In genomic region chr15:102707736-102708269, GRCm38 (mm10) we compare ENCODE assay signal across 20 mouse cellular contexts. TPM values are rescaled to one million over a fixed set of nuclear protein-coding genes. Genes with fewer than 3 reads are reported as not detected.
DNase-seq lines count a peak whose midpoint lies in the region; ATAC-seq and TF ChIP-seq lines count a peak whose summit lies in the region.
"Had no signal": no experiment of that assay in that cellular context is flagged by ENCODE, and none has a peak within 500 bp of the region (broad histone marks: within the 10 kb centered on the region; RNA-seq: fewer than 3 reads in every experiment).

No protein-coding gene starts in this region.

- no peak for TF ChIP-seq CTCF in forebrain, postnatal 0 days (IDR thresholded peaks at IDR 0.05; ENCODE audit: low read depth)
- no peak for TF ChIP-seq CTCF in heart, adult 2 months (IDR thresholded peaks at IDR 0.05)

- H3K9ac ChIP-seq in limb, embryonic 12.5 days (replicated peaks), result 0 out of 2 replicates have a peak overlapping the region, but pooled peaks have one; percentile 31
- H3K9ac ChIP-seq in forebrain, postnatal 0 days, result no peak overlapping the region
- no peak overlapping the region for H3K9ac ChIP-seq in hindbrain, embryonic 15.5 days
- H3K9ac ChIP-seq in neural tube, embryonic 15.5 days (replicated peaks), result no peak overlapping the region
- no peak overlapping the region for H3K9ac ChIP-seq in heart, adult 2 months (ENCODE audit: low read depth, low read length)
- H3K9ac ChIP-seq: embryonic facial prominence, embryonic 12.5 days; heart, embryonic 15.5 days; liver, embryonic 13.5 days; lung, embryonic 15.5 days; midbrain, embryonic 13.5 days had no signal

- no peaks in the 10 kb centered on the region for H3K79me2 ChIP-seq in heart, adult 2 months (replicated peaks; ENCODE audit: control insufficient read depth, insufficient read depth, low read length)

- no peak for ATAC-seq in limb, embryonic 12.5 days (ENCODE audit: insufficient number of reproducible peaks, insufficient read depth, low FRiP score, low TSS enrichment, low read depth)
- ATAC-seq in forebrain, postnatal 0 days, result no peak
- peak; percentile 38; the same call in 1 of the 2 replicates for ATAC-seq in hindbrain, embryonic 15.5 days (ENCODE audit: low FRiP score, low read depth)
- no peak for ATAC-seq in neural tube, embryonic 15.5 days (ENCODE audit: low FRiP score)
- ATAC-seq: midbrain, embryonic 13.5 days had no signal

- no peak for DNase-seq in limb, embryonic 10.5 days (ENCODE audit: low spot score)
- no peak for DNase-seq in forebrain, postnatal 0 days
- DNase-seq in spleen, postnatal 14 days (ENCODE audit: low spot score in 2 of 2), result no peak
- no peak for DNase-seq in cerebellum, adult 9-11 months
- no peak for DNase-seq in heart, adult 2 months
- DNase-seq: cerebellum, adult 9-10 months; gastrocnemius, postnatal 14 days; kidney, adult 11 months; kidney, postnatal 10 days; liver, embryonic 13.5 days had no signal

- H3K9me3 ChIP-seq in limb, embryonic 12.5 days, result no peaks in the 10 kb centered on the region
- H3K9me3 ChIP-seq in limb, embryonic 10.5 days (replicated peaks), result no peaks in the 10 kb centered on the region
- H3K9me3 ChIP-seq in forebrain, postnatal 0 days (ENCODE audit: low read length), result no peaks in the 10 kb centered on the region
- no peaks in the 10 kb centered on the region for H3K9me3 ChIP-seq in hindbrain, embryonic 15.5 days
- H3K9me3 ChIP-seq in neural tube, embryonic 15.5 days (replicated peaks), result no peaks in the 10 kb centered on the region
- H3K9me3 ChIP-seq: embryonic facial prominence, embryonic 12.5 days; heart, embryonic 15.5 days; liver, embryonic 13.5 days; lung, embryonic 15.5 days; midbrain, embryonic 13.5 days had no signal

- intact Hi-C loops in heart, adult 2 months (cut with DNase I), result no loop called here

- no peak for TF ChIP-seq POLR2A in heart, adult 2 months (IDR thresholded peaks at IDR 0.05; ENCODE audit: insufficient read depth, low read depth, low read length)

- TF ChIP-seq EP300 in heart, adult 2 months (IDR thresholded peaks at IDR 0.05; ENCODE audit: insufficient read depth, low read depth, low read length), result no peak

- peaks cover 16% of the 10 kb centered on the region for H3K4me1 ChIP-seq in limb, embryonic 12.5 days (replicated peaks)
- H3K4me1 ChIP-seq in limb, embryonic 10.5 days, result peaks cover 35% of the 10 kb centered on the region
- H3K4me1 ChIP-seq in forebrain, postnatal 0 days (ENCODE audit: insufficient read depth), result peaks cover 7% of the 10 kb centered on the region; the same call in 1 of the 2 replicates
- peaks cover 30% of the 10 kb centered on the region for H3K4me1 ChIP-seq in hindbrain, embryonic 15.5 days (replicated peaks)
- H3K4me1 ChIP-seq in neural tube, embryonic 15.5 days, result peaks cover 29% of the 10 kb centered on the region
- H3K4me1 ChIP-seq in heart, adult 2 months (ENCODE audit: control insufficient read depth, insufficient read depth, low read length), result no peaks in the 10 kb centered on the region
- H3K4me1 ChIP-seq: embryonic facial prominence, embryonic 12.5 days; heart, embryonic 15.5 days; liver, embryonic 13.5 days; lung, embryonic 15.5 days had no signal

- WGBS in limb, embryonic 12.5 days, result 64% methylated on average over 6 of the region's 6 CpGs
- 79% methylated on average over 6 of the region's 6 CpGs for WGBS in limb, embryonic 10.5 days
- 50% methylated on average over 6 of the region's 6 CpGs for WGBS in forebrain, postnatal 0 days
- 41% methylated on average over 6 of the region's 6 CpGs for WGBS in hindbrain, embryonic 15.5 days
- WGBS in neural tube, embryonic 15.5 days, result 40% methylated on average over 6 of the region's 6 CpGs
- 87% methylated on average over 6 of the region's 6 CpGs for WGBS in heart, adult 2 months

- H3K36me3 ChIP-seq in limb, embryonic 12.5 days, result peaks cover 54% of the 10 kb centered on the region
- peaks cover 52% of the 10 kb centered on the region for H3K36me3 ChIP-seq in limb, embryonic 10.5 days
- H3K36me3 ChIP-seq in forebrain, postnatal 0 days (ENCODE audit: insufficient read depth), result peaks cover 60% of the 10 kb centered on the region
- H3K36me3 ChIP-seq in hindbrain, embryonic 15.5 days, result peaks cover 47% of the 10 kb centered on the region
- H3K36me3 ChIP-seq in neural tube, embryonic 15.5 days, result peaks cover 48% of the 10 kb centered on the region
- H3K36me3 ChIP-seq in heart, adult 2 months (ENCODE audit: control insufficient read depth, insufficient read depth, low read length), result no peaks in the 10 kb centered on the region
- H3K36me3 ChIP-seq: liver, embryonic 13.5 days had no signal

- H3K4me3 ChIP-seq in limb, embryonic 12.5 days (replicated peaks), result no peak overlapping the region
- no peak overlapping the region for H3K4me3 ChIP-seq in limb, embryonic 10.5 days
- H3K4me3 ChIP-seq in forebrain, postnatal 0 days (ENCODE audit: low read depth, low read length), result no peak overlapping the region
- H3K4me3 ChIP-seq in hindbrain, embryonic 15.5 days, result no peak overlapping the region
- H3K4me3 ChIP-seq in neural tube, embryonic 15.5 days (replicated peaks), result no peak overlapping the region
- no peak overlapping the region for H3K4me3 ChIP-seq in heart, adult 2 months
- H3K4me3 ChIP-seq: embryonic facial prominence, embryonic 12.5 days; erythroblast, embryonic 14.5 days; heart, embryonic 15.5 days; left cerebral cortex, adult 2 months; liver, embryonic 13.5 days; lung, embryonic 15.5 days; midbrain, embryonic 13.5 days had no signal

- H3K27me3 ChIP-seq in limb, embryonic 12.5 days, result peaks cover 19% of the 10 kb centered on the region
- H3K27me3 ChIP-seq in limb, embryonic 10.5 days (ENCODE audit: low read depth, poor library complexity, severe bottlenecking), result peaks cover 18% of the 10 kb centered on the region
- no peaks in the 10 kb centered on the region for H3K27me3 ChIP-seq in forebrain, postnatal 0 days (ENCODE audit: insufficient read depth, low read length)
- no peaks in the 10 kb centered on the region for H3K27me3 ChIP-seq in hindbrain, embryonic 15.5 days
- no peaks in the 10 kb centered on the region for H3K27me3 ChIP-seq in neural tube, embryonic 15.5 days (replicated peaks)
- no peaks in the 10 kb centered on the region for H3K27me3 ChIP-seq in heart, adult 2 months (ENCODE audit: control insufficient read depth, insufficient read depth, low read length)
- H3K27me3 ChIP-seq: embryonic facial prominence, embryonic 12.5 days; heart, embryonic 15.5 days; lung, embryonic 15.5 days had no signal

- no peak overlapping the region for H3K27ac ChIP-seq in limb, embryonic 12.5 days
- no peak overlapping the region for H3K27ac ChIP-seq in limb, embryonic 10.5 days
- H3K27ac ChIP-seq in forebrain, postnatal 0 days (ENCODE audit: low read depth, low read length), result peak overlapping the region; percentile 29; the same call in 1 of the 2 replicates
- H3K27ac ChIP-seq in hindbrain, embryonic 15.5 days (replicated peaks), result peak overlapping the region; percentile 73
- H3K27ac ChIP-seq in neural tube, embryonic 15.5 days (replicated peaks), result peak overlapping the region; percentile 41; the same call in 1 of the 2 replicates
- no peak overlapping the region for H3K27ac ChIP-seq in heart, adult 2 months
- H3K27ac ChIP-seq: embryonic facial prominence, embryonic 12.5 days; heart, embryonic 15.5 days; left cerebral cortex, adult 2 months; liver, embryonic 13.5 days; lung, embryonic 15.5 days; macrophage; midbrain, embryonic 13.5 days had no signal

- H3K4me2 ChIP-seq in limb, embryonic 12.5 days, result no peak overlapping the region
- no peak overlapping the region for H3K4me2 ChIP-seq in forebrain, postnatal 0 days (ENCODE audit: low read depth)
- H3K4me2 ChIP-seq in hindbrain, embryonic 15.5 days, result no peak overlapping the region
- no peak overlapping the region for H3K4me2 ChIP-seq in neural tube, embryonic 15.5 days
- H3K4me2 ChIP-seq: embryonic facial prominence, embryonic 12.5 days; heart, embryonic 15.5 days; liver, embryonic 13.5 days; lung, embryonic 15.5 days; midbrain, embryonic 13.5 days had no signal

RNA-seq across cellular contexts. Expression of gene Calcoco1, which starts 14.2 kb away (rescaled TPM):
- 43.0 and 49.4 TPM in 2 replicates for polyA plus RNA-seq in limb, embryonic 12.5 days (2016; fragmentation: Nextera tagmentation; extraction: Ambion mirVana)
- polyA plus RNA-seq in limb, embryonic 10.5 days (2016; fragmentation: Nextera tagmentation; extraction: Ambion mirVana), result 26.3 and 33.5 TPM in 2 replicates
- total RNA-seq in forebrain, postnatal 0 days (2014; rRNA removed), result 42.6 and 47.1 TPM in 2 replicates
- 33.5 and 36.9 TPM in 2 replicates for polyA plus RNA-seq in forebrain, postnatal 0 days (2015; fragmentation: Nextera tagmentation; extraction: Ambion mirVana)
- polyA plus RNA-seq in hindbrain, embryonic 15.5 days (2015; fragmentation: Nextera tagmentation; extraction: Ambion mirVana), result 40.3 and 43.3 TPM in 2 replicates
- 28.3 and 41.6 TPM in 2 replicates for polyA plus RNA-seq in neural tube, embryonic 15.5 days (2015; fragmentation: Nextera tagmentation; extraction: Ambion mirVana)
- 100 to 1,000 TPM in 1 of 2 experiments, 10 to 100 TPM in 1; 98.0 to 124 TPM for total RNA-seq in heart, adult 2 months (2021)
- 108 and 133 TPM in 2 replicates for polyA plus RNA-seq in heart, adult 2 months (2012; rRNA removed)

RNA-seq across cellular contexts. Expression of gene Atp5g2, which starts 35.7 kb away (rescaled TPM):
- 61.4 and 72.9 TPM in 2 replicates for polyA plus RNA-seq in limb, embryonic 12.5 days (2016; fragmentation: Nextera tagmentation; extraction: Ambion mirVana)
- 61.8 and 74.3 TPM in 2 replicates for polyA plus RNA-seq in limb, embryonic 10.5 days (2016; fragmentation: Nextera tagmentation; extraction: Ambion mirVana)
- 75.2 and 170 TPM in 2 replicates for total RNA-seq in forebrain, postnatal 0 days (2014; rRNA removed)
- polyA plus RNA-seq in forebrain, postnatal 0 days (2015; fragmentation: Nextera tagmentation; extraction: Ambion mirVana), result 63.5 and 75.3 TPM in 2 replicates
- 44.4 and 51.0 TPM in 2 replicates for polyA plus RNA-seq in hindbrain, embryonic 15.5 days (2015; fragmentation: Nextera tagmentation; extraction: Ambion mirVana)
- polyA plus RNA-seq in neural tube, embryonic 15.5 days (2015; fragmentation: Nextera tagmentation; extraction: Ambion mirVana), result 49.7 and 63.7 TPM in 2 replicates
- 10 to 100 TPM; 30.6 to 33.5 TPM for total RNA-seq in heart, adult 2 months (2021)
- polyA plus RNA-seq in heart, adult 2 months (2012; rRNA removed), result 417 and 578 TPM in 2 replicates

Comparison
In these comparisons a context has a peak if more than half of its experiments do, and no peak if none do; other contexts are left out.
1. H3K27ac ChIP-seq: peak in forebrain, postnatal 0 days (single experiment), hindbrain, embryonic 15.5 days (single experiment) and neural tube, embryonic 15.5 days (single experiment); none in limb, embryonic 12.5 days (single experiment), limb, embryonic 10.5 days (single experiment) and heart, adult 2 months (single experiment).